9 mouse cellular contexts compared by ENCODE assay signal in the genomic region with DNA sequence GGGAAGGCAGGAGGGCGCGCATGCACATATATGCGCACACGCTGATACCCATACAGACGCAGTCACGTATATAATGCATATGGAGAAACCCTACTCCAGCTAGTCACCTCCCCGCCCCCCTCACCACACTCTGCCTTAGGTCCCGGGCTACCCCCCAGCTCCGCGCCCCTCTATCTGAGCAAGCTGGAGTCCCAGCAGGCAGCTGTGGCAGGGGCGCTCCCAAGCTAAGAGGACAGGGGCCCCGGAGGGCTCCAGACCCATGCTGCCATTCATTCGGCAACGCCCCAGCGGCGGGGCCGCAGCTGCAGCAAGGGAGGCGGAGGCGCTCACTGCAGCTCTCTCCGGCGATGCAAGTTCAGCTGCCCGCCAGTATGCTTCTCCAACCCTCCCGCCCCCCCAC. TPM values are rescaled to one million over a fixed set of nuclear protein-coding genes. Genes with fewer than 3 reads are reported as not detected.
DNase-seq lines count a peak whose midpoint lies in the region; ATAC-seq and TF ChIP-seq lines count a peak whose summit lies in the region.
"Had no signal": no experiment of that assay in that cellular context is flagged by ENCODE, and none has a peak within 500 bp of the region (broad histone marks: within the 10 kb centered on the region; RNA-seq: fewer than 3 reads in every experiment).

No protein-coding gene starts in this region.

- peak overlapping the region; percentile 91 for H3K4me3 ChIP-seq in ES-Bruce4 (ENCODE audit: low read depth, low read length)
- peak overlapping the region; percentile 56 for H3K4me3 ChIP-seq in hindbrain, embryonic 12.5 days
- peak overlapping the region; percentile 61 for H3K4me3 ChIP-seq in liver, embryonic 15.5 days (replicated peaks)

- no peak for TF ChIP-seq POLR2A in ES-Bruce4 (IDR thresholded peaks at IDR 0.05; ENCODE audit: insufficient read depth, low read length)

- 18% methylated on average over 16 of the region's 23 CpGs for WGBS in hindbrain, embryonic 12.5 days
- WGBS in liver, embryonic 15.5 days (ENCODE audit: insufficient replicate concordance): 11% methylated on average over 23 of the region's 23 CpGs

- H3K27ac ChIP-seq in ES-Bruce4 (ENCODE audit: insufficient read depth, low read length): no peak overlapping the region
- H3K27ac ChIP-seq in hindbrain, embryonic 12.5 days: peak overlapping the region; percentile 85
- no peak overlapping the region for H3K27ac ChIP-seq in liver, embryonic 15.5 days (replicated peaks)

- no peaks in the 10 kb centered on the region for H3K9me3 ChIP-seq in ES-Bruce4 (replicated peaks; ENCODE audit: control insufficient read depth, insufficient read depth, low read length, poor library complexity, severe bottlenecking)
- H3K9me3 ChIP-seq in hindbrain, embryonic 12.5 days (replicated peaks): no peaks in the 10 kb centered on the region
- no peaks in the 10 kb centered on the region for H3K9me3 ChIP-seq in liver, embryonic 15.5 days (replicated peaks)

- intact Hi-C loops in gastrocnemius, postnatal 36 days (cut with DNase I): no loop called here

- TF ChIP-seq EP300 in ES-Bruce4 (IDR thresholded peaks at IDR 0.05; ENCODE audit: insufficient read depth, low read depth, low read length): no peak

- H3K4me1 ChIP-seq in ES-Bruce4 (ENCODE audit: control insufficient read depth, insufficient read depth, low read length): no peaks in the 10 kb centered on the region
- H3K4me1 ChIP-seq in hindbrain, embryonic 12.5 days: peaks cover 15% of the 10 kb centered on the region; the same call in 1 of the 2 replicates
- no peaks in the 10 kb centered on the region; the same call in 1 of the 2 replicates for H3K4me1 ChIP-seq in liver, embryonic 15.5 days (replicated peaks)

- H3K27me3 ChIP-seq in ES-Bruce4 (ENCODE audit: control insufficient read depth, insufficient read depth, low read length, poor library complexity, severe bottlenecking): no peaks in the 10 kb centered on the region
- no peaks in the 10 kb centered on the region for H3K27me3 ChIP-seq in hindbrain, embryonic 12.5 days
- H3K27me3 ChIP-seq in liver, embryonic 15.5 days: 0 out of 2 replicates have a peak, but pooled peaks cover 5% of the 10 kb centered on the region

- peak; percentile 14 for DNase-seq in gastrocnemius, postnatal 10 days
- no peak for DNase-seq in gastrocnemius, postnatal 36 days
- peak; percentile 49 for DNase-seq in embryo, embryonic 9.5 days (ENCODE audit: extremely low spot score)
- DNase-seq in retina, embryonic 14.5 days (ENCODE audit: low spot score): peak; percentile 50
- no peak for DNase-seq in ovary, adult 18-20 months (ENCODE audit: low spot score)

- peak overlapping the region; percentile 54; the same call in 1 of the 2 replicates for H3K9ac ChIP-seq in ES-Bruce4 (ENCODE audit: low read depth, poor library complexity, severe bottlenecking)
- H3K9ac ChIP-seq in hindbrain, embryonic 12.5 days: peak overlapping the region; percentile 69
- H3K9ac ChIP-seq in liver, embryonic 15.5 days: no peak overlapping the region

- ATAC-seq in hindbrain, embryonic 12.5 days (ENCODE audit: low FRiP score): peak; percentile 76
- ATAC-seq in liver, embryonic 15.5 days (ENCODE audit: insufficient read depth): peak; percentile 45; the same call in 1 of the 2 replicates

- no peaks in the 10 kb centered on the region for H3K36me3 ChIP-seq in ES-Bruce4 (ENCODE audit: control insufficient read depth, insufficient read depth, low read length, poor library complexity, severe bottlenecking)
- H3K36me3 ChIP-seq in hindbrain, embryonic 12.5 days: no peaks in the 10 kb centered on the region
- no peaks in the 10 kb centered on the region for H3K36me3 ChIP-seq in liver, embryonic 15.5 days (replicated peaks)

- no peak for TF ChIP-seq CTCF in ES-Bruce4 (IDR thresholded peaks at IDR 0.05; ENCODE audit: low read depth, low read length)

- peak overlapping the region; percentile 61 for H3K4me2 ChIP-seq in hindbrain, embryonic 12.5 days (replicated peaks)
- H3K4me2 ChIP-seq in liver, embryonic 15.5 days: peak overlapping the region; percentile 71

RNA-seq across cellular contexts. Expression of a gene that starts 2.8 kb away (rescaled TPM):
- total RNA-seq in gastrocnemius, postnatal 10 days (2021): 10 to 100 TPM; 10.7 to 13.5 TPM
- 1 to 10 TPM; 1.7 to 1.9 TPM for total RNA-seq in gastrocnemius, postnatal 36 days (2021)
- 18.5 and 20.4 TPM in 2 replicates for polyA plus RNA-seq in ES-Bruce4 (2011; ENCODE audit: insufficient read depth, insufficient read length, low read depth, missing spikeins)
- 61.9 and 68.7 TPM in 2 replicates for polyA plus RNA-seq in hindbrain, embryonic 12.5 days (2016; fragmentation: Nextera tagmentation; extraction: Ambion mirVana)
- polyA plus RNA-seq in liver, embryonic 15.5 days (2015; fragmentation: Nextera tagmentation; extraction: Ambion mirVana): 3.4 and 3.9 TPM in 2 replicates

RNA-seq across cellular contexts. Expression of a gene that starts 59.9 kb away (rescaled TPM):
- not detected for total RNA-seq in gastrocnemius, postnatal 10 days (2021)
- total RNA-seq in gastrocnemius, postnatal 36 days (2021): not detected
- polyA plus RNA-seq in ES-Bruce4 (2011; ENCODE audit: insufficient read depth, insufficient read length, low read depth, missing spikeins): not detected in 2 replicates
- polyA plus RNA-seq in hindbrain, embryonic 12.5 days (2016; fragmentation: Nextera tagmentation; extraction: Ambion mirVana): not detected in 2 replicates
- polyA plus RNA-seq in liver, embryonic 15.5 days (2015; fragmentation: Nextera tagmentation; extraction: Ambion mirVana): 0.06 and 0.09 TPM in 2 replicates
- total RNA-seq: left cerebral cortex, postnatal 25 days had no signal

Comparison
In these comparisons a context has a peak if more than half of its experiments do, and no peak if none do; other contexts are left out.
1. DNase-seq: peak in gastrocnemius, postnatal 10 days (single experiment), embryo, embryonic 9.5 days (single experiment) and retina, embryonic 14.5 days (single experiment); none in gastrocnemius, postnatal 36 days (0 of 2) and ovary, adult 18-20 months (single experiment).
2. Peak in every context shown above with its lines, with median percentiles within 50 percentile points of each other: H3K4me3 ChIP-seq.